Mouse (Mus musculus) CH12.LX (cell line): ENCODE data around the gene Bud23. TPM values are rescaled to one million over a fixed set of nuclear protein-coding genes. Genes with fewer than 3 reads are reported as not detected.

Experiments
- DNase-seq: peaks from one replicate; pipeline ENCODE4 v3.0.0-alpha.2; 2013; ENCODE audit errors: extremely low read depth
- H3K27ac ChIP-seq: 2 replicates; pipeline ENCODE4 v1.5.1; 2012; ENCODE audit warnings: low read depth, mild to moderate bottlenecking, control low read depth, moderate library complexity; ENCODE audit not compliant: insufficient read depth
- H3K27me3 ChIP-seq: replicated peaks from 2 replicates; pipeline ENCODE3; 2012; ENCODE audit warnings: inconsistent platforms
- H3K36me3 ChIP-seq, 2 experiments: replicated peaks in 1 of 2; 2 replicates each; pipeline versions ENCODE3 to v1.6.1; 2012; ENCODE audit warnings: inconsistent platforms in 1 of 2, low read length in 1 of 2, mild to moderate bottlenecking in 1 of 2, mixed read lengths in 1 of 2, moderate library complexity in 1 of 2; ENCODE audit not compliant: control insufficient read depth in 1 of 2, insufficient read depth in 1 of 2
- H3K4me1 ChIP-seq, 2 experiments: 2 replicates each; pipeline ENCODE4 v1.6.1; 2012; ENCODE audit warnings: inconsistent platforms in 1 of 2, moderate library complexity in 1 of 2; ENCODE audit not compliant: insufficient read depth in 2 of 2, control insufficient read depth in 1 of 2
- H3K4me2 ChIP-seq: 2 replicates; pipeline ENCODE4 v1.6.1; 2012; ENCODE audit warnings: low read depth, mild to moderate bottlenecking, control low read depth; ENCODE audit not compliant: poor library complexity, insufficient read depth, severe bottlenecking
- H3K4me3 ChIP-seq, 3 experiments: fragments of 150-350 bp in 1 of 3; sonication (generic) in 1 of 3; replicated peaks in 1 of 3; 2 replicates each; pipeline versions ENCODE3 to v1.5.1; 2011 to 2012; ENCODE audit warnings: low read depth in 2 of 3, low read length in 2 of 3, mild to moderate bottlenecking in 2 of 3, moderate library complexity in 2 of 3, control low read depth in 1 of 3, improper control_type of control experiment in 1 of 3, inconsistent platforms in 1 of 3, mixed read lengths in 1 of 3; ENCODE audit not compliant: poor library complexity in 1 of 3
- H3K79me2 ChIP-seq: replicated peaks from 2 replicates; pipeline ENCODE4 v1.6.1; 2012; ENCODE audit warnings: mild to moderate bottlenecking, moderate library complexity; ENCODE audit not compliant: control insufficient read depth, poor library complexity, insufficient read depth, severe bottlenecking; ENCODE audit errors: extremely low read depth
- H3K9ac ChIP-seq: 2 replicates; pipeline ENCODE4 v1.6.1; 2012; ENCODE audit warnings: low read depth, mild to moderate bottlenecking, control low read depth, moderate library complexity; ENCODE audit not compliant: insufficient read depth
- H3K9me3 ChIP-seq: replicated peaks from 2 replicates; pipeline ENCODE3; 2012; ENCODE audit warnings: low read length, inconsistent platforms, mixed read lengths
- BHLHE40 ChIP-seq: IDR thresholded peaks from 2 replicates; pipeline ENCODE4 v1.6.1; 2011; ENCODE audit warnings: mild to moderate bottlenecking, low read depth, low read length, improper control_type of control experiment
- CHD1 ChIP-seq: IDR thresholded peaks from 2 replicates; pipeline ENCODE4 v1.6.1; 2012; ENCODE audit warnings: low read depth, low read length, improper control_type of control experiment, inconsistent platforms
- CHD2 ChIP-seq: IDR thresholded peaks from 2 replicates; pipeline ENCODE4 v1.6.1; 2011; ENCODE audit warnings: low read length, improper control_type of control experiment
- CTCF ChIP-seq, 2 experiments: IDR thresholded peaks in 1 of 2; conservative IDR thresholded peaks in 1 of 2; 2 replicates each; pipeline ENCODE4 v1.5.1; 2011 to 2012; ENCODE audit warnings: low read depth in 2 of 2, low read length in 2 of 2, improper control_type of control experiment in 1 of 2, inconsistent platforms in 1 of 2, mild to moderate bottlenecking in 1 of 2, moderate library complexity in 1 of 2
- E2F4 ChIP-seq: IDR thresholded peaks from 2 replicates; pipeline ENCODE4 v1.6.1; 2011; ENCODE audit warnings: low read depth, low read length, improper control_type of control experiment; ENCODE audit not compliant: insufficient replicate concordance
- ELF1 ChIP-seq: IDR thresholded peaks from 2 replicates; pipeline ENCODE4 v1.6.1; 2014; ENCODE audit warnings: low read depth, mild to moderate bottlenecking, inconsistent platforms, low read length, improper control_type of control experiment
- EP300 ChIP-seq: IDR thresholded peaks from 2 replicates; pipeline ENCODE4 v1.6.1; 2011; ENCODE audit warnings: low read length, improper control_type of control experiment
- ETS1 ChIP-seq: conservative IDR thresholded peaks from 2 replicates; pipeline ENCODE4 v1.6.1; 2012; ENCODE audit warnings: low read depth, mild to moderate bottlenecking, inconsistent platforms, low read length, improper control_type of control experiment, moderate library complexity
- GABPA ChIP-seq: IDR thresholded peaks from 2 replicates; pipeline ENCODE4 v1.6.1; 2012; ENCODE audit warnings: low read depth, low read length, improper control_type of control experiment, inconsistent platforms; ENCODE audit not compliant: insufficient replicate concordance
- HCFC1 ChIP-seq: IDR thresholded peaks from 2 replicates; pipeline ENCODE4 v1.6.1; 2012; ENCODE audit warnings: low read depth, mild to moderate bottlenecking, inconsistent platforms, low read length, improper control_type of control experiment
- IRF4 ChIP-seq: IDR thresholded peaks from 2 replicates; pipeline ENCODE4 v1.6.1; 2014; ENCODE audit warnings: low read depth, mild to moderate bottlenecking, inconsistent platforms, low read length, improper control_type of control experiment
- JUN ChIP-seq: IDR thresholded peaks from 2 replicates; pipeline ENCODE4 v1.6.1; 2011; ENCODE audit warnings: low read depth, mild to moderate bottlenecking, low read length, improper control_type of control experiment, moderate library complexity; ENCODE audit not compliant: insufficient read depth
- JUND ChIP-seq: conservative IDR thresholded peaks from 2 replicates; pipeline ENCODE4 v1.6.1; 2011; ENCODE audit warnings: low read depth, low read length, improper control_type of control experiment
- KAT2A ChIP-seq: IDR thresholded peaks from 2 replicates; pipeline ENCODE4 v1.6.1; 2012; ENCODE audit warnings: low read length, improper control_type of control experiment, inconsistent platforms; ENCODE audit not compliant: insufficient replicate concordance
- MAFK ChIP-seq: IDR thresholded peaks from 2 replicates; pipeline ENCODE4 v1.6.1; 2011; ENCODE audit warnings: low read length, improper control_type of control experiment; ENCODE audit not compliant: insufficient replicate concordance
- MAX ChIP-seq: IDR thresholded peaks from 2 replicates; pipeline ENCODE4 v1.6.1; 2011; ENCODE audit warnings: low read length, improper control_type of control experiment
- MAZ ChIP-seq: IDR thresholded peaks from 2 replicates; pipeline ENCODE4 v1.6.1; 2012; ENCODE audit warnings: low read depth, mild to moderate bottlenecking, inconsistent platforms, low read length, improper control_type of control experiment, moderate library complexity
- MEF2A ChIP-seq: IDR thresholded peaks from 2 replicates; pipeline ENCODE4 v1.6.1; 2014; ENCODE audit warnings: low read depth, mild to moderate bottlenecking, inconsistent platforms, low read length, improper control_type of control experiment, borderline replicate concordance
- MXI1 ChIP-seq: IDR thresholded peaks from 2 replicates; pipeline ENCODE4 v1.6.1; 2011; ENCODE audit warnings: mild to moderate bottlenecking, low read depth, low read length, improper control_type of control experiment
- MYC ChIP-seq: IDR thresholded peaks from 2 replicates; pipeline ENCODE4 v1.6.1; 2011; ENCODE audit warnings: low read depth, mild to moderate bottlenecking, improper control_type of control experiment, low read length
- NELFE ChIP-seq: IDR thresholded peaks from 2 replicates; pipeline ENCODE4 v1.6.1; 2011; ENCODE audit warnings: low read depth, low read length, improper control_type of control experiment
- NRF1 ChIP-seq: IDR thresholded peaks from 2 replicates; pipeline ENCODE4 v1.6.1; 2014; ENCODE audit warnings: low read depth, mild to moderate bottlenecking, inconsistent platforms, low read length, improper control_type of control experiment, moderate library complexity
- PAX5 ChIP-seq: IDR thresholded peaks from 2 replicates; pipeline ENCODE4 v1.6.1; 2012; ENCODE audit warnings: low read length, inconsistent platforms, mixed read lengths
- POLR2A ChIP-seq: IDR thresholded peaks from 2 replicates; pipeline ENCODE4 v1.6.1; 2011; ENCODE audit warnings: low read depth, mild to moderate bottlenecking, improper control_type of control experiment, low read length
- POLR2AphosphoS2 ChIP-seq: IDR thresholded peaks from 2 replicates; pipeline ENCODE4 v1.6.1; 2011; ENCODE audit warnings: low read depth, low read length, improper control_type of control experiment
- RAD21 ChIP-seq: IDR thresholded peaks from 2 replicates; pipeline ENCODE4 v1.6.1; 2011; ENCODE audit warnings: low read depth, mild to moderate bottlenecking, low read length, improper control_type of control experiment, moderate library complexity
- RCOR1 ChIP-seq: conservative IDR thresholded peaks from 2 replicates; pipeline ENCODE4 v1.6.1; 2012; ENCODE audit warnings: low read depth, mild to moderate bottlenecking, inconsistent platforms, low read length, improper control_type of control experiment
- SIN3A ChIP-seq: IDR thresholded peaks from 2 replicates; pipeline ENCODE4 v1.6.1; 2012; ENCODE audit warnings: low read length, improper control_type of control experiment, inconsistent platforms
- SMC3 ChIP-seq: IDR thresholded peaks from 2 replicates; pipeline ENCODE4 v1.6.1; 2011; ENCODE audit warnings: low read depth, low read length, improper control_type of control experiment
- TBP ChIP-seq: conservative IDR thresholded peaks from 2 replicates; pipeline ENCODE4 v1.6.1; 2011; ENCODE audit warnings: low read depth, low read length, improper control_type of control experiment
- TCF12 ChIP-seq: IDR thresholded peaks from 2 replicates; pipeline ENCODE4 v1.6.1; 2014; ENCODE audit warnings: low read depth, mild to moderate bottlenecking, inconsistent platforms, low read length, improper control_type of control experiment
- UBTF ChIP-seq: IDR thresholded peaks from 2 replicates; pipeline ENCODE4 v1.6.1; 2012; ENCODE audit warnings: low read depth, mild to moderate bottlenecking, inconsistent platforms, low read length, improper control_type of control experiment, moderate library complexity
- USF1 ChIP-seq: IDR thresholded peaks from 2 replicates; pipeline ENCODE4 v1.6.1; 2014; ENCODE audit warnings: low read depth, mild to moderate bottlenecking, inconsistent platforms, low read length, improper control_type of control experiment
- USF2 ChIP-seq: conservative IDR thresholded peaks from 2 replicates; pipeline ENCODE4 v1.6.1; 2011; ENCODE audit warnings: low read depth, low read length, improper control_type of control experiment
- ZC3H11A ChIP-seq: IDR thresholded peaks from 2 replicates; pipeline ENCODE4 v1.6.1; 2012; ENCODE audit warnings: low read depth, mild to moderate bottlenecking, inconsistent platforms, low read length, improper control_type of control experiment
- ZKSCAN1 ChIP-seq: IDR thresholded peaks from 2 replicates; pipeline ENCODE4 v1.6.1; 2012; ENCODE audit warnings: low read depth, inconsistent platforms, low read length, improper control_type of control experiment, borderline replicate concordance
- ZMIZ1 ChIP-seq: IDR thresholded peaks from 2 replicates; pipeline ENCODE4 v1.6.1; 2012; ENCODE audit warnings: low read depth, mild to moderate bottlenecking, inconsistent platforms, low read length, improper control_type of control experiment
- ZNF384 ChIP-seq: IDR thresholded peaks from 2 replicates; pipeline ENCODE4 v1.6.1; 2012; ENCODE audit warnings: low read depth, low read length, improper control_type of control experiment, inconsistent platforms
- dilution Hi-C: fragments of 300-500 bp; cut with MboI; formaldehyde crosslinking; loops from 2 replicates; pipeline ENCODE4 v1.14.3; 2020; ENCODE audit warnings: low sequenced_read_pairs; ENCODE audit not compliant: extremely low pct_unique_long_range_greater_than_20kb, extremely low pct_ligation_motif_present
- in situ Hi-C: fragments of 300-500 bp; cut with MboI; formaldehyde crosslinking; loops from 3 replicates; pipeline ENCODE4 v1.14.3; 2019; ENCODE audit warnings: low sequenced_read_pairs, low pct_ligation_motif_present, low pct_unique_long_range_greater_than_20kb, mixed read lengths
- polyA plus RNA-seq: library from polyadenylated mRNA; unstranded; fragments of >175 nt; gene quantifications from 2 replicates; pipeline ENCODE4 v1.2.1, GENCODE M21; 2012; ENCODE audit warnings: low read depth; ENCODE audit not compliant: insufficient read length
- total RNA-seq, 2 experiments: library from RNA; depleted of rRNA; stranded (reverse); fragments of 300-350 nt in 1 of 2; fragments of >200 nt in 1 of 2; gene quantifications; 2 replicates each; pipeline ENCODE4 v1.2.3; 2012 to 2014

Bud23 gene
- total and polyA plus RNA-seq, 3 experiments, result 60.7 to 118 (median 62.1) TPM

- TF ChIP-seq CHD1 (no peak), TCF12 (peak; percentile 40; the same call in 1 of the 2 replicates), IRF4 (peak; percentile 69), POLR2AphosphoS2 (no peak), MYC (no peak), POLR2A (no peak), ZKSCAN1 (no peak), BHLHE40 (0 out of 2 replicates have a peak, but pooled peaks have one; percentile 10), SIN3A (peak; percentile 54; the same call in 1 of the 2 replicates), RCOR1 (no peak), USF1 (no peak), ELF1 (peak; percentile 48; the same call in 1 of the 2 replicates), MAZ (0 out of 2 replicates have a peak, but pooled peaks have one; percentile 46), ZC3H11A (no peak), RAD21 (peak; percentile 37), SMC3 (peak; percentile 59), MAX (no peak), NELFE (no peak), E2F4 (no peak), GABPA (no peak), MXI1 (no peak), TBP (0 out of 2 replicates have a peak, but pooled peaks have one; percentile 23), HCFC1 (peak; percentile 60; the same call in 1 of the 2 replicates), UBTF (peak; percentile 93), JUN (no peak), KAT2A (0 out of 2 replicates have a peak, but pooled peaks have one; percentile 18), ETS1 (no peak), CHD2 (peak; percentile 84), EP300 (no peak; the same call in 1 of the 2 replicates), CTCF (conservative IDR thresholded peaks at IDR 0.05 in 1 of 2, IDR thresholded peaks at IDR 0.05 in 1 of 2; ENCODE audit: low read depth in 2 of 2, low read length in 2 of 2) (peak in 1 of 2 experiments; percentile 86; a peak in 2 of 4 replicates), NRF1 (no peak), USF2 (no peak), JUND (no peak), ZMIZ1 (no peak), MEF2A (peak; percentile 53), PAX5 (no peak), MAFK (no peak), ZNF384 (no peak)
- Histone ChIP-seq H3K4me2 (peak within 1 kb of the TSS; percentile 94), H3K4me1 (peaks cover 3 to 14% of the 10 kb centered on the region in 2 experiments; a peak in 3 of 4 replicates), H3K27ac (no peak within 1 kb of the TSS), H3K36me3 (no peaks in the 10 kb centered on the region), H3K79me2 (no peaks in the 10 kb centered on the region), H3K9ac (peak within 1 kb of the TSS; percentile 77), H3K27me3 (peaks cover 58% of the 10 kb centered on the region), H3K9me3 (no peaks in the 10 kb centered on the region), H3K4me3 (peak within 1 kb of the TSS; percentile 49 to 65 (median 51))
- dilution Hi-C loops (no loop called here), in situ Hi-C loops (no loop called here)
- peak; percentile 79 for DNase-seq
These were observed 13.1 kb upstream of the Bud23 start, which contains the start of gene Vps37d for GRCm38 (mm10) chr5:135077564-135078481. Vps37d (minus strand) TSS chr5:135078266.
